Mouse (Mus musculus) liver, embryonic 15.5 days (tissue): ENCODE results near the gene Slc48a1. TPM values are rescaled to one million over a fixed set of nuclear protein-coding genes. Genes with fewer than 3 reads are reported as not detected.

Experiments
- ATAC-seq: fragments of 200-750 bp; cut with Nextera tagmentation; 2 replicates; pipeline ENCODE4 v1.8.0; 2017; ENCODE audit warnings: moderate number of reproducible peaks, mild to moderate bottlenecking, moderate library complexity; ENCODE audit not compliant: insufficient read depth
- H3K27ac ChIP-seq: fragments of 300-500 bp; sonication (generic); replicated peaks from 2 replicates; pipeline ENCODE4 v1.5.1; 2015; ENCODE audit warnings: mild to moderate bottlenecking, inconsistent platforms
- H3K27me3 ChIP-seq: fragments of 300-500 bp; sonication (generic); 2 replicates; pipeline ENCODE4 v1.6.1; 2015; ENCODE audit warnings: mild to moderate bottlenecking, inconsistent platforms
- H3K36me3 ChIP-seq: fragments of 300-500 bp; sonication (generic); replicated peaks from 2 replicates; pipeline ENCODE4 v1.6.1; 2015; ENCODE audit warnings: moderate library complexity, mild to moderate bottlenecking, inconsistent platforms
- H3K4me1 ChIP-seq: fragments of 300-500 bp; sonication (generic); replicated peaks from 2 replicates; pipeline ENCODE4 v1.6.1; 2015; ENCODE audit warnings: inconsistent platforms
- H3K4me2 ChIP-seq: fragments of 300-500 bp; sonication (generic); 2 replicates; pipeline ENCODE4 v1.6.1; 2015; ENCODE audit warnings: moderate library complexity, mild to moderate bottlenecking, inconsistent platforms
- H3K4me3 ChIP-seq: fragments of 300-500 bp; sonication (generic); replicated peaks from 2 replicates; pipeline ENCODE4 v1.5.1; 2015; ENCODE audit warnings: mild to moderate bottlenecking, inconsistent platforms
- H3K9ac ChIP-seq: fragments of 300-500 bp; sonication (generic); 2 replicates; pipeline ENCODE4 v1.6.1; 2015; ENCODE audit warnings: moderate library complexity, mild to moderate bottlenecking, inconsistent platforms
- H3K9me3 ChIP-seq: fragments of 300-500 bp; sonication (generic); replicated peaks from 2 replicates; pipeline ENCODE4 v1.6.1; 2016; ENCODE audit warnings: inconsistent platforms
- WGBS: fragments of 180-500 bp; shearing (Covaris S2); methylation state at CpG from one replicate; pipeline ENCODE4 v1.1.7; 2015; ENCODE audit warnings: mixed read lengths; ENCODE audit not compliant: insufficient replicate concordance; 5-methylcytosine and 5-hydroxymethylcytosine counted together
- polyA plus RNA-seq: library from polyadenylated mRNA; unstranded; fragments of >200 nt; fragmentation: Nextera tagmentation; extraction: Ambion mirVana; gene quantifications from 2 replicates; pipeline ENCODE4 v1.2.1, GENCODE M21; 2015

Gene Slc48a1
- 101 and 106 TPM in 2 replicates for polyA plus RNA-seq

DNA sequence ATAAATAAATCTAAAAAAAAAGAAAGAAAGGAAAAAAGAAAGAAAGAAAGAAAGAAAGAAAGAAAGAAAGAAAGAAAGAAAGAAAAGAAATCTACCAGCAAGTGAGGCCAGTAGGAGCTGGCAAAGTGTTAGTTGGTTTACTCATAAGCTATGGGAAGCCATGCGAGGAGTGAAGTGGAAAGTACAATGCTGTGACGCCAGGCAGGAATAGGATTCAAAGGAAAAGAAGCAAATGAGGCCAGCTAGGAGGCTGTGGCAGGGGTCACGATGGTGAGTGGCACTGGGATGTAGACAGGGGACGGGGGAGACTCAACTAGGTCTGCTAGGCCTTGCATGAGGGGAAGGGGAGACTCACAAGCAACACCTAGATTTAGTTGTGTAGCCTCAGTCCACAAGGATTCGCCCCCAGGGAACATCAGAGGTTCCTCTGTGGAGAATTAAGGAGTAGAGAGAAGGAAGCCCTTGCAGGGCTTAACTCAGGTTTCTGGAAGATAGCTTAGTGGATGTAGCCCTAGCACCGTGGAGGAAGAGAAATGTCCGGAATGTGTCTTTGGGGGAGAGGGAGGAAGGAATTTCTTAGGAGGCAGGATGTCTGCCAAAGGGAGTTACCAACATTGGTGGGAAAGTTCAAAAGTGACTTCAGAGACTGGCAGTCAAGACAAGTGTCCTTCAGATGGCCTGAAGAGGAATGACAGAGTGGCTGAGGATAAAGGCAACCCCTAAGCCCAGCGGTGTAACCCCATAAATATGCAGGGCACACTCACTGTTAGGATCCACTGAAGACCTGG lies at the start of gene Slc48a1:
Slc48a1 (plus strand) TSS at position 210 of the 788 bp plus-strand sequence.
- Histone ChIP-seq H3K9me3 (no peaks in the 10 kb centered on the region), H3K36me3 (no peaks in the 10 kb centered on the region), H3K4me3 (no peak within 1 kb of the TSS), H3K27ac (no peak within 1 kb of the TSS), H3K27me3 (peaks cover 35% of the 10 kb centered on the region), H3K9ac (no peak within 1 kb of the TSS), H3K4me1 (peaks cover 29% of the 10 kb centered on the region), H3K4me2 (no peak within 1 kb of the TSS)
- ATAC-seq = no peak
- WGBS = 54% methylated on average over 8 of the region's 8 CpGs

- 51% methylated on average over 7 of the region's 7 CpGs for WGBS
Observed at GRCm38 (mm10) chr15:97728804-97729203, 49.5 kb upstream of the Slc48a1 start.

DNA sequence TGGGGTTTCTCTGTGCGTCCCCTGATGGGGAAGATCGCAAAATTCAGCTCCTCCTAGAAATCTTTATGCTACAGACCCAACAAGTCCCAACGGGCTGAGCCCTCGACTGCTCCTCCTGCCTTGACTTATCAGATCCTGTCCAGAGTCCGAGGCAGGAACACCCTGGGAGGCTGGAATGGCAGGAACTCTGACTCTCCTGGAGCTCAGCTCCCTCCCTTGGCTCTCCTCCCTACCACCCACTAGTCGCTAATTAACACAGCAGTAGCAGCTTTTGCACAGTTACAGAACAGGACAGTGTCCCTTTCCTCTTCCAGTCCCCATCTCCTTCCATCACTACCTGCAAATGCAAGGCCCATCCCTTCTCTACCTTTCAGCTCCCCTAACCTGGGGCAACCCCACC lies 48.0 kb upstream of the Slc48a1 start:
- no peak overlapping the region for H3K4me3 ChIP-seq
- H3K4me2 ChIP-seq = no peak overlapping the region
- H3K9me3 ChIP-seq = no peaks in the 10 kb centered on the region
- no peak overlapping the region for H3K27ac ChIP-seq
- H3K4me1 ChIP-seq = no peaks in the 10 kb centered on the region
- H3K36me3 ChIP-seq = no peaks in the 10 kb centered on the region
- H3K27me3 ChIP-seq = peaks cover 10% of the 10 kb centered on the region; the same call in 1 of the 2 replicates
- H3K9ac ChIP-seq = no peak overlapping the region
- ATAC-seq = no peak
- 42% methylated on average over 6 of the region's 6 CpGs for WGBS

More at GRCm38 (mm10) chr15:97728804-97729203, 49.5 kb upstream of the Slc48a1 start:
- H3K9me3 ChIP-seq = no peaks in the 10 kb centered on the region
- H3K4me1 ChIP-seq = no peaks in the 10 kb centered on the region
- peaks cover 10% of the 10 kb centered on the region; the same call in 1 of the 2 replicates for H3K27me3 ChIP-seq
- ATAC-seq = no peak
- H3K27ac ChIP-seq = no peak overlapping the region
- H3K4me3 ChIP-seq = no peak overlapping the region
- H3K36me3 ChIP-seq = no peaks in the 10 kb centered on the region
- no peak overlapping the region for H3K9ac ChIP-seq
- no peak overlapping the region for H3K4me2 ChIP-seq

- WGBS = 71% methylated on average over 8 of the region's 8 CpGs
- no peak for ATAC-seq
- H3K4me2 ChIP-seq = no peak within 1 kb of the TSS
- H3K9me3 ChIP-seq = no peaks in the 10 kb centered on the region
- no peaks in the 10 kb centered on the region for H3K4me1 ChIP-seq
- peaks cover 10% of the 10 kb centered on the region; the same call in 1 of the 2 replicates for H3K27me3 ChIP-seq
- no peak within 1 kb of the TSS for H3K27ac ChIP-seq
- H3K4me3 ChIP-seq = no peak within 1 kb of the TSS
- no peak within 1 kb of the TSS for H3K9ac ChIP-seq
- no peaks in the 10 kb centered on the region for H3K36me3 ChIP-seq
Observed at GRCm38 (mm10) chr15:97731111-97731510, 47.2 kb upstream of the Slc48a1 start, which contains the start of gene Endou. Gene Endou (minus strand): TSS chr15:97731339.

- no peak overlapping the region for H3K4me3 ChIP-seq
- no peaks in the 10 kb centered on the region for H3K9me3 ChIP-seq
- H3K27me3 ChIP-seq = peaks cover 10% of the 10 kb centered on the region; the same call in 1 of the 2 replicates
- no peak for ATAC-seq
- no peak overlapping the region for H3K9ac ChIP-seq
- no peak overlapping the region for H3K27ac ChIP-seq
- H3K4me1 ChIP-seq = no peaks in the 10 kb centered on the region
- no peak overlapping the region for H3K4me2 ChIP-seq
- no peaks in the 10 kb centered on the region for H3K36me3 ChIP-seq
- WGBS = 77% methylated on average over 11 of the region's 11 CpGs
Observed at GRCm38 (mm10) chr15:97731988-97732387, 46.3 kb upstream of the Slc48a1 start.

DNA sequence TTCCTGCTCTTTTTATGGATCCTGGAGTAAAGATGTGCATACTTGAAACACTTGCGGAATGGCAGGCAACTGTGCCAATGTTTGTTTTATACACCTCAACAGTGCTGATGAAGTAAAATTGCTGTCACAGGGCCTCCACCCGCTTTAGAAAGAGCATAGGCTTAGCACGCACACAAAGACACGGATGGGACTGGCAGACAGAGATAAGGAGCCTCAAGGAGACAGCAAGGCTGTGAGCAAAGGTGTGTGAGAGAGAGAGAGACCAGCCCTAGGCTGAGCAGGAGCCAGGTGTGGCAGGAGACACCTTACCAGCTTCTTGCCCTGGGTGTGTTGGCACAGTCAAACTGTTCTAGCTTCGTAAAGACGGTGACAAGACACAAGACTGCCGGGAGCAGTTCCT lies 39.4 kb upstream of the Slc48a1 start:
- Histone ChIP-seq H3K4me3 (no peak overlapping the region), H3K36me3 (no peaks in the 10 kb centered on the region), H3K9ac (no peak overlapping the region), H3K27me3 (no peaks in the 10 kb centered on the region), H3K4me1 (peaks cover 16% of the 10 kb centered on the region), H3K4me2 (no peak overlapping the region), H3K9me3 (no peaks in the 10 kb centered on the region), H3K27ac (no peak overlapping the region)
- 50% methylated on average over 7 of the region's 7 CpGs for WGBS
- ATAC-seq = peak; percentile 87

DNA sequence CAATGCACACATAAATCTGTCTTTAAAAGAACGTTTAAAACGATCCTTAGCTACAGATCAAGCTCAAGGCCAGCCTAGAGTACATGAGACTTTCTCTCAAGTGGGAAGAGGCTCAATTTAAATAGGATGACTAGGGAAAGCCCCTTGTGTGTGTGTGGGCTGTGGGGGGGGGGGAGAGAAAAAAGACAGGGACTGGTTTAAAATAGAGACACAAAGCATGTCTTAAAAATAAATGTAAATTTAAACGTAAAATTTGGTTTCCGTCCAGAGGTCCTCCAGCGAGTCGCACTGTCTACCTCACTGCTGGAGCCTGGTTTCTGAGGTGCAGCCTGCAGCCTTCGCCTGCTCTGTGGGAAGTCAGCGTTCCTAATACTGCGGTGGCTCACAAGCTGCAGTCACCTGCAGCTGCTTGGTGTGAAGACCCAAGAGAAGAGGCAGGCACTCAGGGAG lies 38.0 kb upstream of the Slc48a1 start:
- no peak overlapping the region for H3K4me2 ChIP-seq
- no peak overlapping the region for H3K4me3 ChIP-seq
- ATAC-seq = no peak
- H3K36me3 ChIP-seq = no peaks in the 10 kb centered on the region
- peaks cover 28% of the 10 kb centered on the region for H3K4me1 ChIP-seq
- no peaks in the 10 kb centered on the region for H3K9me3 ChIP-seq
- WGBS = 81% methylated on average over 9 of the region's 9 CpGs
- H3K27me3 ChIP-seq = no peaks in the 10 kb centered on the region
- no peak overlapping the region for H3K27ac ChIP-seq
- no peak overlapping the region for H3K9ac ChIP-seq

- ATAC-seq = no peak
- Histone ChIP-seq H3K4me3 (no peak overlapping the region), H3K9ac (no peak overlapping the region), H3K4me1 (peaks cover 42% of the 10 kb centered on the region), H3K27ac (no peak overlapping the region), H3K4me2 (no peak overlapping the region), H3K9me3 (no peaks in the 10 kb centered on the region), H3K36me3 (no peaks in the 10 kb centered on the region), H3K27me3 (no peaks in the 10 kb centered on the region)
- WGBS = 72% methylated on average over 12 of the region's 12 CpGs
Observed at GRCm38 (mm10) chr15:97741662-97742061, 36.7 kb upstream of the Slc48a1 start.

- H3K4me1 ChIP-seq = peaks cover 46% of the 10 kb centered on the region
- 30% methylated on average over 7 of the region's 7 CpGs for WGBS
Observed at GRCm38 (mm10) chr15:97742074-97742473, 36.2 kb upstream of the Slc48a1 start.

DNA sequence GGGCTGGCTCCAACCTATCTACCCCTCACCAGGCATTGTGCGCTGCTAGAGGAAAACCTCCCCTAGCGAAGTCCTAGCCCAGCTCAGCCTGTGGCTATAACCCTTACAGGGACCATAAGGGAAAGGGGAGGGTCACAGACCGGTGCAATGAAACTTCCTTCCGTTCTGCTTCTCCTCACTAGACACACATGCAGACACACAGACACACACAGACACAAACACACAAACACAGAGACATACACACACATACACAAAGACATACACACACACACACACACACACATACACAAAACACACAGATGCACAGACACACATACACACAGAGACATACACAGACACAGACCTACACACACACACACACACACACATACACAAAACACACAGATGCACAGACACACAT lies 35.7 kb upstream of the Slc48a1 start:
- ATAC-seq = no peak
- H3K9ac ChIP-seq = no peak overlapping the region
- H3K9me3 ChIP-seq = no peaks in the 10 kb centered on the region
- no peak overlapping the region for H3K4me2 ChIP-seq
- no peak overlapping the region for H3K4me3 ChIP-seq
- no peak overlapping the region for H3K27ac ChIP-seq
- H3K27me3 ChIP-seq = no peaks in the 10 kb centered on the region
- H3K4me1 ChIP-seq = peaks cover 50% of the 10 kb centered on the region
- 28% methylated on average over 4 of the region's 4 CpGs for WGBS
- H3K36me3 ChIP-seq = no peaks in the 10 kb centered on the region

More at GRCm38 (mm10) chr15:97742074-97742473, 36.2 kb upstream of the Slc48a1 start:
- no peak overlapping the region for H3K4me3 ChIP-seq
- no peak overlapping the region for H3K9ac ChIP-seq
- H3K9me3 ChIP-seq = no peaks in the 10 kb centered on the region
- H3K27ac ChIP-seq = no peak overlapping the region
- ATAC-seq = no peak
- H3K4me2 ChIP-seq = no peak overlapping the region
- no peaks in the 10 kb centered on the region for H3K36me3 ChIP-seq
- no peaks in the 10 kb centered on the region for H3K27me3 ChIP-seq

- no peak for ATAC-seq
- H3K9me3 ChIP-seq = no peaks in the 10 kb centered on the region
- no peak overlapping the region for H3K27ac ChIP-seq
- no peaks in the 10 kb centered on the region for H3K36me3 ChIP-seq
- H3K4me3 ChIP-seq = no peak overlapping the region
- no peak overlapping the region for H3K4me2 ChIP-seq
- WGBS = 73% methylated on average over 5 of the region's 5 CpGs
- peaks cover 54% of the 10 kb centered on the region for H3K4me1 ChIP-seq
- H3K27me3 ChIP-seq = no peaks in the 10 kb centered on the region
- no peak overlapping the region for H3K9ac ChIP-seq
Observed at GRCm38 (mm10) chr15:97743210-97743609, 35.1 kb upstream of the Slc48a1 start.
